Mouse (Mus musculus) thymus, postnatal 0 days (tissue): ENCODE measurements at regions not wholly inside any gene's neighbourhood (a gene's known extent, or its start where the extent isn't known, plus 50 kb on each side); places are given as distances from the start of the nearest gene placed in this dataset.
A peak's percentile ranks its signal among the peaks of the same experiment; 100 is the strongest.

Experiments
- DNase-seq: peaks from one replicate; pipeline ENCODE4 v3.0.0-alpha.2; 2015; ENCODE audit warnings: low spot score

DNA sequence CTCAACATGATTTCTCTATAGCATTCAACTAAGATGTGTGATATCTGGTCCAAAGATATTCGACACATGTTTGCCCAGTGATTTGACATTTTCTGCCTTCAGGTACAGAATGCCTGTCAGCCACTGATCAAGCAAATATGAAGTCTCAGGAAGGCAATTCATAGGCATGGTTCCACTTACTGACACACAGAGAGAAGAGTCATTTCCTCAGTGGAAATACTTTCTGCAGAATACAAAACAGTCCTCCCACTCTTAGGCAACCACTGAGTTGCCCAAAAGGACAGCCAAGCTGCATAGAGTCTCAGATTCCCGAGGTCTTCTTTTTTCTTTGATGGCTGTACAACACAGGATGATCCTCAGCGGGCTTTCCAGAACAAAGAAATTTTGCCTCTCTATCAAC is 110.9 kb downstream of the Ndufa4 start:
- no peak for DNase-seq

DNA sequence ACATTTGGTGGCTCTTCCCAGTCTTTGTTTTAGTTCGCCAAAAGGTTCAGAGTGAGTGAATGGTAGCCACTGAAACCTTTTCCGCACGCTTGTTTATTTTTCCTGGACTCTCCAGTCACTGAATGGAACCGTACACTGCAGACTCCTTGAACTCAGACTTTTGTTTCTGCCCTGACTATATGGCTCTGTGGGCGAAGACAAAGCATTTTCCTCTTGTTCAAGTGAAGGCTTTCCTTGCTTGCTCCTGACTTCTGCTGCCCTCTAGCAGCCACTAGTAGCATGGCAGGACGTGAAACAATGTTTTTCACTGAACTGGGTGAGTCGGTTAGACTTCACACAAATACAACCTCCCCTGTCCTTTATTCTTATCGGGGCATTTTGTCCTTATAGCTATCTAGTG is 113.9 kb downstream of the Ndufa4 start:
- DNase-seq: peak; percentile 7

DNA sequence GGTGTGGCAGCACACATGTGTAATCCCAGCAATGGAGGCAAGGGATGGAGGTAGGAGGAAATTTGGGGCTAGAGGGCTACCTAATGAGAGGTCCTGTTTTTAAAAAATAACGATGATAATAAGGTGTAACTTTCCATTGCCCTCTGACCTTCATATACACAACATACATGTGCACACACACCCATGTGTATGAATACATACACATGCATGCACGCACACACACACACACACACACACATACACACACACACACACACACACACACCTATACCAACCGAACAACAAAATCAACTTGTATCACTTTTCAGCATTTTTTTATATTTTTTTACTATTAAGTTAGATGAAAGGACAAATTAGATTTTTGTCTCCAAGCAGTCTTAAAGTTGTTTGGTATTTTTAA is 115.1 kb downstream of the Ndufa4 start:
- DNase-seq: no peak

DNA sequence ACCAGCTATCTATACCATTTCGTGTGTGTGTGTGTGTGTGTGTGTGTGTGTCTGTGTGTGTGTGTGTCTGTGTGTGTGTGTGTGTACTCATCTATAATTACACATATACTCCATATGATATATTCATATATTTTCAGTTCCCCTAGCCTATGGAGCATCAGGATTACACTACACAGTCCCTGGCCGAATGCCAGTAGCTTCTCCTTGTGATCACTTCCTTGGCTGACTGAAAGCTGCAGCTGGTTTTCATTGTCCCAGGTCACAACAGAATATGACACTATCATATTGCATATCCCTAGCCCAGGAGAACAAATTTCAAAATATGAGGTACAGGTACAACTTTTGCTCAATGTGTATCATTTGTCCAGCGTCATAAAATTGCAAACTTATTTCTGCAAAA is 116.2 kb downstream of the Ndufa4 start:
- DNase-seq: no peak

DNA sequence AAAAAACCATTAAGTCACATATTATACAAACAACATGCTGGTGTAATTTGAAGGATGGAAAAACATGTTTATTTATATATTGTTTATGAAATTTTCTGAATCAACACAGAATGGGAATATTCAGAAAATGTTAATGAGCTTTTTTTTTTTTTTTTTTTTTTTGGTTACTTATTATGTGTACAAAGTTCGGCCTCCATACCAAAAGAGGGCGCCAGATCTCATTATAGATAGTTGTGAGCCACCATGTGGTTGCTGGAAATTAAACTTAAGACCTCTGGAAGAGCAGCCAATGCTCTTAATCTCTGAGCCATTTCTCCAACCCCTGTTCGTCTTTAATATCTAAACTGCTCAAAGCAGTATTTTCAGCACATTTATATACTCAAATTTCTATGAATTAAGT is 133.3 kb downstream of the Ndufa4 start:
- DNase-seq: peak; percentile 5

DNA sequence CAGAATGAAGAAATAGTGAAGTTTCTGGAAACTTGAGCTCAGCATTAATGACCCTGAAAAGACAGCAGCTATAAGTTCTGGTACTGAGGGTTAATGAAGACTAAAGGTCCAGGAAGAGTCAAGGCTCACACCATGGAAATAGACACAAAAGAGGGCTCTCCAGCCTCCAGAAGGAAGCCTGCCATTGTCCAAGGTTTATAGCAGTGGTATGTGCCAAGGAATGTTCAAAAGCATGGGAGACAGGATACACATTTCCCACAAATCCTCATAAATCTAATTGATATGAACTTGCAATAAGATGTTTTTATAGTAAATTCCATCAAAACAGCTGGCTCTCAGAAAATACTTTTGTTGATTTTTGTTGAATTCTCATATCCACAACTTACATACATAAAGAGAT is 144.4 kb downstream of the Ndufa4 start:
- DNase-seq: no peak

DNA sequence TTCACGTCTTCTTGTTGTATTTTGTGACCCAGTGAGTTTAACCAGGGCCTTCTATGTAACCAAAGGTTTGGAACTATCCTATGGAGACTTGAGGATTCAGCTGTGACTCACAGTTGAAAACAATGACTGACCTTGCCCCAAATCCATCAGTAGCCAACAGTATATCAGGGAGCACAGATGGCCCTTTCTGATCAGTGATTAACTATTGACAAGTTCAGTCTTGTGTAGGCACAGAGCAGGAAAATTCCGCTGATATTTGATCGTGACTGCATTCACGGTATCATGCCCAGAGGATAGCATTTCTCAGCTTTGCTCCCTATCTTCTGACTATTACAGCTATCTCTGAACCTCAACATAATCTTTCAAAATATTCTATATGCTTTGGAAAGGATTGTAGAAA is 169.6 kb downstream of the Ndufa4 start:
- DNase-seq: no peak

DNA sequence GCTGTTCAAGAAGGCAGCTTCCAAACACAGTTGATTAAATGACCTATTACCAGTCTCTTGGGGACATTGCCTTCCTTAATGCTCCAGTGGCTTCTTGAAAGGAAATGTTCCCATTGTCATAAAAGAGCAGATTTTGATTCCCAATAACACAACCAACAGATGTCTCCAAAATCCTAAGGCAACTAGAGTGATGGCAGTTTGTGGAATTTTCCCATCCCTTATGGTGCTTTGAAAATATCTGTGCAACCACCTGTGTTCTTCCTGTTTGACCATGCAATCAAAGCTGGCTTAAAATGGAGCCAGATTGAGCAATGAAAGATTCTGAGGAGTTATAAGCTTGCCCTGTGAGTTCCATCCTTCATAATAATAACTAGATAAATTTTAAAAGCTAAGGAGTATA is 176.2 kb downstream of the Ndufa4 start:
- no peak for DNase-seq

DNA sequence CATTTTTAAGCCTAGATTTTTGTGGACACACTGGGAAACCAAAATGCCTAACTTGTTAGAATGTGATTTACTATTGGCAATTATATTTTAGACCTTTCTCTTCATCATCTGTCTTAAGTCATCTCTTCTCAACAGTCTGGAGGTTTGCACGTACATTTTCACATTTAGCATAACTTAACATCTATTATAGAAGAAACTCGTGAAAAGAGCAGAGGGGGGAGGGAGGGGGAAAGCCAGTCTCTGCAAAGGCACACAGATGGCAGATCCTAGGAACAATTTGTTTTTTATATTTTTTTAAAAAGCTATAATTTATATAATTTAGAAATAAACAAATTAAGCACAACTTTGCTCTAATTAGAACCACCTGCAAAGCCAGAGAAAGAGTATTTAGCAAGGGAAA is 176.6 kb downstream of the Ndufa4 start:
- DNase-seq: no peak

DNA sequence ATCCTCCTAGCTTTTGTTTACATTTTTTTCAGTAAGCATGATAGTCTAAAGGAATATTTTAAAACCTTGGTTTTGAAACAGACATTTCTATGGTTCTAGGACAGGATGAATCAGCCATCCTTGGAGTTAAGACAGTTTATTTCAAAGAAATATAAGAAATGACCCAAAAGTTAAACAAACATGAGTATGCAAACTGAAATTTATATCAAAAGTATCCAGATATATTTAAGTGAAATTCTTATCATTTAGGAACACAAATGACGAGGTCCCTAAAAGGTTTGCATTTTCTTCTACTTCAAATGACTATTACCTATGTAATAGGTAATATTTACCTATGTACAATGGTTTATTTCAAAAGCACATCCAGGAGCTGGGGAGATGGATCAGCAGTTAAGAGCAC is 179.5 kb downstream of the Ndufa4 start:
- no peak for DNase-seq

DNA sequence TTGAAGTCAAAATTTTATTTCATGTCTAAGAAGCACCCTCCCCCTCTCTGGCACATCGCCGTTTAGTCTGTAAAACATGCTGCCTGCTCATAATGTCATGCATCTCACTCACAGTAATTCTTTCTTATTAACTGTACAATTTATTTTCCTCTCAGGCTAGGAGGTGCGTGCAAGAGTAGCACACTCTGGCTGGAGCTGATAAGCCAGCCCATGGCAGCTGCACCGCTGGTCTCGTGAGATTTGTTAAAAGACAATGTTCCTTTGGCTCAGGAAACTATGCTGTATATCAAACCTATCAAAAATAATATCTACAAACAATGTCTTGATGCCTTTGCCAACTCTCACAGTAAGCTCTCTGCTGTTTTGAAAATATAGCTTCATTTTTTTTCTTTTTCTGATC is 179.9 kb downstream of the Ndufa4 start:
- no peak for DNase-seq

DNA sequence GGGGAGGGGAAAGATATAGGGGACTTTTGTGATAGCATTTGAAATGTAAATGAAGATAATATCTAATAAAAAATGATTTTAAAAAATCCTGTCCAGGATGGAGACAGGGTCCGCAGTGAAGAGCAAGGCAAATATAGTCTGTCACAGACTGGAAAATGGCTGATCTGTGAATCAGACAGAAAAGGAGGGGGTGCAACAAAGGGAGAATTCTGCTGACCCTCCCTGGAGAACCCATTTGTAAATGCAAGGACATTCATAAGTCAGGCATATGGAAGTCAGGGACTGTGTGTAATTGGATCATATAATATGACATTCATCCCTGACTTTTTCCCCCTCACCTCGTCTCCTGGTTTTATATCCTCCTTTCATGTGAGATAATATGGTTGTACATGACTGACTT is 183.8 kb downstream of the Ndufa4 start:
- no peak for DNase-seq

DNA sequence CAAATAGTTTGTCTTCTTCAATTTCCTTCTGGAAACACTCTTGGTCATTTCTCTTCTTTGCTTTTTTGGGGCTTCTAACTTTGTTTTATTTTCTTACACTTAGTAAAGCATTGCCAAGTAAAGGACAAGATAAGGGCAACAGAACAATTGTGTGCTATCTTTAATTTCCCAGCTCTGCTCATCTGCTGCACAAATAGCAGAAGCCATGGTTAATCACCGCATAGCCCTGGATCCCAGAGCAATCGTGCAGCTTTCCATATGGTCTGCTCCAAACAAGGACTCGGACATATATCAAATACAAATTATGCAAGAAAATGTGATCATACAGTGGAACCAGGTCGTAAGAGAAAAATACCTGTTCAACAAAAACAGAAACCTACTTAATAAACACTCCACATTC is 187.0 kb downstream of the Ndufa4 start:
- no peak for DNase-seq

DNA sequence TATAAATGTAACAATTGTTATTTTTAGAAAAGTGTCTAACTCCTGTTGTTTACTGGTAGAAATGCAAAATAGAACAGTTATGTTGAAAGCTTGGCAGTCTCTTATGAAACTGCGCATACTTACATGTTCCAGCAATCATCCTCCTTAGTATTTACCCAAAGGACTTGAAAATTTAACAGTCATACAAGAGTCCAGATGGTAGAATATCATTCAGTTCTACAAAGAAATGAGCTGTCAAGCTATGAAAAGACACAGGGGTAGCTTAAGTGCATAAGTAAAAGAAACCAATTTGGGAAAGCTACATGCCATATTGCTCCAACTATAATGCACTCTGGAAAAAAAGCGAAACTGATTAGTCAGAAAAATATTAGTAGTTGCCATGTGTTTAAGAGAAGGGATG is 196.7 kb downstream of the Ndufa4 start:
- DNase-seq: no peak

DNA sequence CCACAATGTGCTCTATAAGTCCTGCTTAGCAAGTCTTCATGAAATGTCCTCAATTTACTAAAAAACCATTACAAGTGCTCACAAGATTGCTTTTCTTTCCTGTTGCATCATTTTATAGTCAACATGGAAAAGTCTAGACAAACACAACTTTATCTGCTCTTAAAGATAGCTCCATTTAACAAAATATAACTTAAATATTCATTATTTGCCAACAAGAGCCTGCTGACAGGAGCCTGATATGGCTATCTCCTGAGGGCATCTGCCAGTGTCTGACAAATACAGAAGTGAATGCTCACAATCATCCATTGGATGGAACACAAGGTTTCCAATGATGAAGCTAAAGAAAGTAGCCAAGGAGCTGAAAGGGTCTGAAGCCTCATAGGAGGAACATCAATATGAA is 197.8 kb downstream of the Ndufa4 start:
- DNase-seq: no peak
